Mouse (Mus musculus) CH12.LX (cell line): ENCODE data around the gene Cabp2. TPM values are rescaled to one million over a fixed set of nuclear protein-coding genes. Genes with fewer than 3 reads are reported as not detected.

Source experiments
- DNase-seq: peaks from one replicate; pipeline ENCODE4 v3.0.0-alpha.2; 2013; ENCODE audit errors: extremely low read depth
- H3K27ac ChIP-seq: 2 replicates; pipeline ENCODE4 v1.5.1; 2012; ENCODE audit warnings: low read depth, mild to moderate bottlenecking, control low read depth, moderate library complexity; ENCODE audit not compliant: insufficient read depth
- H3K27me3 ChIP-seq: replicated peaks from 2 replicates; pipeline ENCODE3; 2012; ENCODE audit warnings: inconsistent platforms
- H3K36me3 ChIP-seq, 2 experiments: replicated peaks in 1 of 2; 2 replicates each; pipeline versions ENCODE3 to v1.6.1; 2012; ENCODE audit warnings: inconsistent platforms in 1 of 2, low read length in 1 of 2, mild to moderate bottlenecking in 1 of 2, mixed read lengths in 1 of 2, moderate library complexity in 1 of 2; ENCODE audit not compliant: control insufficient read depth in 1 of 2, insufficient read depth in 1 of 2
- H3K4me1 ChIP-seq, 2 experiments: 2 replicates each; pipeline ENCODE4 v1.6.1; 2012; ENCODE audit warnings: inconsistent platforms in 1 of 2, moderate library complexity in 1 of 2; ENCODE audit not compliant: insufficient read depth in 2 of 2, control insufficient read depth in 1 of 2
- H3K4me2 ChIP-seq: 2 replicates; pipeline ENCODE4 v1.6.1; 2012; ENCODE audit warnings: low read depth, mild to moderate bottlenecking, control low read depth; ENCODE audit not compliant: poor library complexity, insufficient read depth, severe bottlenecking
- H3K4me3 ChIP-seq, 3 experiments: fragments of 150-350 bp in 1 of 3; sonication (generic) in 1 of 3; replicated peaks in 1 of 3; 2 replicates each; pipeline versions ENCODE3 to v1.5.1; 2011 to 2012; ENCODE audit warnings: low read depth in 2 of 3, low read length in 2 of 3, mild to moderate bottlenecking in 2 of 3, moderate library complexity in 2 of 3, control low read depth in 1 of 3, improper control_type of control experiment in 1 of 3, inconsistent platforms in 1 of 3, mixed read lengths in 1 of 3; ENCODE audit not compliant: poor library complexity in 1 of 3
- H3K79me2 ChIP-seq: replicated peaks from 2 replicates; pipeline ENCODE4 v1.6.1; 2012; ENCODE audit warnings: mild to moderate bottlenecking, moderate library complexity; ENCODE audit not compliant: control insufficient read depth, poor library complexity, insufficient read depth, severe bottlenecking; ENCODE audit errors: extremely low read depth
- H3K9ac ChIP-seq: 2 replicates; pipeline ENCODE4 v1.6.1; 2012; ENCODE audit warnings: low read depth, mild to moderate bottlenecking, control low read depth, moderate library complexity; ENCODE audit not compliant: insufficient read depth
- H3K9me3 ChIP-seq: replicated peaks from 2 replicates; pipeline ENCODE3; 2012; ENCODE audit warnings: low read length, inconsistent platforms, mixed read lengths
- BHLHE40 ChIP-seq: IDR thresholded peaks from 2 replicates; pipeline ENCODE4 v1.6.1; 2011; ENCODE audit warnings: mild to moderate bottlenecking, low read depth, low read length, improper control_type of control experiment
- CHD1 ChIP-seq: IDR thresholded peaks from 2 replicates; pipeline ENCODE4 v1.6.1; 2012; ENCODE audit warnings: low read depth, low read length, improper control_type of control experiment, inconsistent platforms
- CHD2 ChIP-seq: IDR thresholded peaks from 2 replicates; pipeline ENCODE4 v1.6.1; 2011; ENCODE audit warnings: low read length, improper control_type of control experiment
- CTCF ChIP-seq, 2 experiments: IDR thresholded peaks in 1 of 2; conservative IDR thresholded peaks in 1 of 2; 2 replicates each; pipeline ENCODE4 v1.5.1; 2011 to 2012; ENCODE audit warnings: low read depth in 2 of 2, low read length in 2 of 2, improper control_type of control experiment in 1 of 2, inconsistent platforms in 1 of 2, mild to moderate bottlenecking in 1 of 2, moderate library complexity in 1 of 2
- E2F4 ChIP-seq: IDR thresholded peaks from 2 replicates; pipeline ENCODE4 v1.6.1; 2011; ENCODE audit warnings: low read depth, low read length, improper control_type of control experiment; ENCODE audit not compliant: insufficient replicate concordance
- ELF1 ChIP-seq: IDR thresholded peaks from 2 replicates; pipeline ENCODE4 v1.6.1; 2014; ENCODE audit warnings: low read depth, mild to moderate bottlenecking, inconsistent platforms, low read length, improper control_type of control experiment
- EP300 ChIP-seq: IDR thresholded peaks from 2 replicates; pipeline ENCODE4 v1.6.1; 2011; ENCODE audit warnings: low read length, improper control_type of control experiment
- ETS1 ChIP-seq: conservative IDR thresholded peaks from 2 replicates; pipeline ENCODE4 v1.6.1; 2012; ENCODE audit warnings: low read depth, mild to moderate bottlenecking, inconsistent platforms, low read length, improper control_type of control experiment, moderate library complexity
- GABPA ChIP-seq: IDR thresholded peaks from 2 replicates; pipeline ENCODE4 v1.6.1; 2012; ENCODE audit warnings: low read depth, low read length, improper control_type of control experiment, inconsistent platforms; ENCODE audit not compliant: insufficient replicate concordance
- HCFC1 ChIP-seq: IDR thresholded peaks from 2 replicates; pipeline ENCODE4 v1.6.1; 2012; ENCODE audit warnings: low read depth, mild to moderate bottlenecking, inconsistent platforms, low read length, improper control_type of control experiment
- IRF4 ChIP-seq: IDR thresholded peaks from 2 replicates; pipeline ENCODE4 v1.6.1; 2014; ENCODE audit warnings: low read depth, mild to moderate bottlenecking, inconsistent platforms, low read length, improper control_type of control experiment
- JUN ChIP-seq: IDR thresholded peaks from 2 replicates; pipeline ENCODE4 v1.6.1; 2011; ENCODE audit warnings: low read depth, mild to moderate bottlenecking, low read length, improper control_type of control experiment, moderate library complexity; ENCODE audit not compliant: insufficient read depth
- JUND ChIP-seq: conservative IDR thresholded peaks from 2 replicates; pipeline ENCODE4 v1.6.1; 2011; ENCODE audit warnings: low read depth, low read length, improper control_type of control experiment
- KAT2A ChIP-seq: IDR thresholded peaks from 2 replicates; pipeline ENCODE4 v1.6.1; 2012; ENCODE audit warnings: low read length, improper control_type of control experiment, inconsistent platforms; ENCODE audit not compliant: insufficient replicate concordance
- MAFK ChIP-seq: IDR thresholded peaks from 2 replicates; pipeline ENCODE4 v1.6.1; 2011; ENCODE audit warnings: low read length, improper control_type of control experiment; ENCODE audit not compliant: insufficient replicate concordance
- MAX ChIP-seq: IDR thresholded peaks from 2 replicates; pipeline ENCODE4 v1.6.1; 2011; ENCODE audit warnings: low read length, improper control_type of control experiment
- MAZ ChIP-seq: IDR thresholded peaks from 2 replicates; pipeline ENCODE4 v1.6.1; 2012; ENCODE audit warnings: low read depth, mild to moderate bottlenecking, inconsistent platforms, low read length, improper control_type of control experiment, moderate library complexity
- MEF2A ChIP-seq: IDR thresholded peaks from 2 replicates; pipeline ENCODE4 v1.6.1; 2014; ENCODE audit warnings: low read depth, mild to moderate bottlenecking, inconsistent platforms, low read length, improper control_type of control experiment, borderline replicate concordance
- MXI1 ChIP-seq: IDR thresholded peaks from 2 replicates; pipeline ENCODE4 v1.6.1; 2011; ENCODE audit warnings: mild to moderate bottlenecking, low read depth, low read length, improper control_type of control experiment
- MYC ChIP-seq: IDR thresholded peaks from 2 replicates; pipeline ENCODE4 v1.6.1; 2011; ENCODE audit warnings: low read depth, mild to moderate bottlenecking, improper control_type of control experiment, low read length
- NELFE ChIP-seq: IDR thresholded peaks from 2 replicates; pipeline ENCODE4 v1.6.1; 2011; ENCODE audit warnings: low read depth, low read length, improper control_type of control experiment
- NRF1 ChIP-seq: IDR thresholded peaks from 2 replicates; pipeline ENCODE4 v1.6.1; 2014; ENCODE audit warnings: low read depth, mild to moderate bottlenecking, inconsistent platforms, low read length, improper control_type of control experiment, moderate library complexity
- PAX5 ChIP-seq: IDR thresholded peaks from 2 replicates; pipeline ENCODE4 v1.6.1; 2012; ENCODE audit warnings: low read length, inconsistent platforms, mixed read lengths
- POLR2A ChIP-seq: IDR thresholded peaks from 2 replicates; pipeline ENCODE4 v1.6.1; 2011; ENCODE audit warnings: low read depth, mild to moderate bottlenecking, improper control_type of control experiment, low read length
- POLR2AphosphoS2 ChIP-seq: IDR thresholded peaks from 2 replicates; pipeline ENCODE4 v1.6.1; 2011; ENCODE audit warnings: low read depth, low read length, improper control_type of control experiment
- RAD21 ChIP-seq: IDR thresholded peaks from 2 replicates; pipeline ENCODE4 v1.6.1; 2011; ENCODE audit warnings: low read depth, mild to moderate bottlenecking, low read length, improper control_type of control experiment, moderate library complexity
- RCOR1 ChIP-seq: conservative IDR thresholded peaks from 2 replicates; pipeline ENCODE4 v1.6.1; 2012; ENCODE audit warnings: low read depth, mild to moderate bottlenecking, inconsistent platforms, low read length, improper control_type of control experiment
- SIN3A ChIP-seq: IDR thresholded peaks from 2 replicates; pipeline ENCODE4 v1.6.1; 2012; ENCODE audit warnings: low read length, improper control_type of control experiment, inconsistent platforms
- SMC3 ChIP-seq: IDR thresholded peaks from 2 replicates; pipeline ENCODE4 v1.6.1; 2011; ENCODE audit warnings: low read depth, low read length, improper control_type of control experiment
- TBP ChIP-seq: conservative IDR thresholded peaks from 2 replicates; pipeline ENCODE4 v1.6.1; 2011; ENCODE audit warnings: low read depth, low read length, improper control_type of control experiment
- TCF12 ChIP-seq: IDR thresholded peaks from 2 replicates; pipeline ENCODE4 v1.6.1; 2014; ENCODE audit warnings: low read depth, mild to moderate bottlenecking, inconsistent platforms, low read length, improper control_type of control experiment
- UBTF ChIP-seq: IDR thresholded peaks from 2 replicates; pipeline ENCODE4 v1.6.1; 2012; ENCODE audit warnings: low read depth, mild to moderate bottlenecking, inconsistent platforms, low read length, improper control_type of control experiment, moderate library complexity
- USF1 ChIP-seq: IDR thresholded peaks from 2 replicates; pipeline ENCODE4 v1.6.1; 2014; ENCODE audit warnings: low read depth, mild to moderate bottlenecking, inconsistent platforms, low read length, improper control_type of control experiment
- USF2 ChIP-seq: conservative IDR thresholded peaks from 2 replicates; pipeline ENCODE4 v1.6.1; 2011; ENCODE audit warnings: low read depth, low read length, improper control_type of control experiment
- ZC3H11A ChIP-seq: IDR thresholded peaks from 2 replicates; pipeline ENCODE4 v1.6.1; 2012; ENCODE audit warnings: low read depth, mild to moderate bottlenecking, inconsistent platforms, low read length, improper control_type of control experiment
- ZKSCAN1 ChIP-seq: IDR thresholded peaks from 2 replicates; pipeline ENCODE4 v1.6.1; 2012; ENCODE audit warnings: low read depth, inconsistent platforms, low read length, improper control_type of control experiment, borderline replicate concordance
- ZMIZ1 ChIP-seq: IDR thresholded peaks from 2 replicates; pipeline ENCODE4 v1.6.1; 2012; ENCODE audit warnings: low read depth, mild to moderate bottlenecking, inconsistent platforms, low read length, improper control_type of control experiment
- ZNF384 ChIP-seq: IDR thresholded peaks from 2 replicates; pipeline ENCODE4 v1.6.1; 2012; ENCODE audit warnings: low read depth, low read length, improper control_type of control experiment, inconsistent platforms
- dilution Hi-C: fragments of 300-500 bp; cut with MboI; formaldehyde crosslinking; loops from 2 replicates; pipeline ENCODE4 v1.14.3; 2020; ENCODE audit warnings: low sequenced_read_pairs; ENCODE audit not compliant: extremely low pct_unique_long_range_greater_than_20kb, extremely low pct_ligation_motif_present
- in situ Hi-C: fragments of 300-500 bp; cut with MboI; formaldehyde crosslinking; loops from 3 replicates; pipeline ENCODE4 v1.14.3; 2019; ENCODE audit warnings: low sequenced_read_pairs, low pct_ligation_motif_present, low pct_unique_long_range_greater_than_20kb, mixed read lengths
- polyA plus RNA-seq: library from polyadenylated mRNA; unstranded; fragments of >175 nt; gene quantifications from 2 replicates; pipeline ENCODE4 v1.2.1, GENCODE M21; 2012; ENCODE audit warnings: low read depth; ENCODE audit not compliant: insufficient read length
- total RNA-seq, 2 experiments: library from RNA; depleted of rRNA; stranded (reverse); fragments of 300-350 nt in 1 of 2; fragments of >200 nt in 1 of 2; gene quantifications; 2 replicates each; pipeline ENCODE4 v1.2.3; 2012 to 2014

The Cabp2 gene
- total and polyA plus RNA-seq, 3 experiments, result not detected

- peak overlapping the region; percentile 53 for H3K4me2 ChIP-seq
- in situ Hi-C loops, result no loop called here
- H3K79me2 ChIP-seq, result no peaks in the 10 kb centered on the region
- dilution Hi-C loops, result no loop called here
- H3K4me3 ChIP-seq, result no peak overlapping the region
- no peaks in the 10 kb centered on the region for H3K27me3 ChIP-seq
- peak; percentile 82 for DNase-seq
- no peaks in the 10 kb centered on the region for H3K9me3 ChIP-seq
- TF ChIP-seq ELF1, result no peak; the same call in 1 of the 2 replicates
- no peak for TF ChIP-seq SMC3
- no peak for TF ChIP-seq JUN
- no peak for TF ChIP-seq MAFK
- no peak for TF ChIP-seq TBP
- TF ChIP-seq POLR2AphosphoS2, result no peak
- no peak for TF ChIP-seq GABPA
- TF ChIP-seq NELFE, result no peak
- TF ChIP-seq RAD21, result no peak
- no peak for TF ChIP-seq MXI1
- TF ChIP-seq E2F4, result no peak
- TF ChIP-seq CHD2, result peak; percentile 62
- no peak for TF ChIP-seq UBTF
- no peak for TF ChIP-seq PAX5
- TF ChIP-seq CHD1, result no peak
- TF ChIP-seq ZKSCAN1, result no peak
- TF ChIP-seq ZC3H11A, result no peak
- peak; percentile 76 for TF ChIP-seq BHLHE40
- no peak for TF ChIP-seq ZMIZ1
- TF ChIP-seq TCF12, result peak; percentile 27; the same call in 1 of the 2 replicates
- no peak for TF ChIP-seq NRF1
- peak; percentile 39; the same call in 1 of the 2 replicates for TF ChIP-seq SIN3A
- TF ChIP-seq CTCF (conservative IDR thresholded peaks at IDR 0.05 in 1 of 2, IDR thresholded peaks at IDR 0.05 in 1 of 2; ENCODE audit: low read depth in 2 of 2, low read length in 2 of 2), result no peak
- peak; percentile 76 for TF ChIP-seq ETS1
- 0 out of 2 replicates have a peak, but pooled peaks have one; percentile 9 for TF ChIP-seq MAZ
- TF ChIP-seq IRF4, result peak; percentile 78
- peak; percentile 61; the same call in 1 of the 2 replicates for TF ChIP-seq EP300
- TF ChIP-seq KAT2A, result 0 out of 2 replicates have a peak, but pooled peaks have one; percentile 56
- TF ChIP-seq HCFC1, result no peak
- TF ChIP-seq POLR2A, result 0 out of 2 replicates have a peak, but pooled peaks have one; percentile 24
- no peak for TF ChIP-seq ZNF384
- peak; percentile 63 for TF ChIP-seq USF2
- peak; percentile 62; the same call in 1 of the 2 replicates for TF ChIP-seq MEF2A
- TF ChIP-seq MYC, result no peak
- TF ChIP-seq RCOR1, result no peak
- no peak for TF ChIP-seq JUND
- TF ChIP-seq MAX, result peak; percentile 84
- peak; percentile 69 for TF ChIP-seq USF1
- H3K4me1 ChIP-seq, result peaks cover 19 to 54% of the 10 kb centered on the region in 2 experiments
- H3K36me3 ChIP-seq, result peaks cover 80 to 92% of the 10 kb centered on the region in 2 experiments
- peak overlapping the region; percentile 89 for H3K27ac ChIP-seq
- peak overlapping the region; percentile 39 for H3K9ac ChIP-seq
These were observed 32.4 kb downstream of the Cabp2 start for GRCm38 (mm10) chr19:4113806-4114230.
